Mouse (Mus musculus) cerebellum, adult 9-11 months (tissue): ENCODE measurements around the gene Lefty2.
A peak's percentile ranks its signal among the peaks of the same experiment; 100 is the strongest.
"Not testable (repeated sequence)": the region's sequence is repeated elsewhere in the genome, so short reads cannot be mapped to it uniquely, and the experiment has no call there.

Source experiments
- DNase-seq: peaks from one replicate; pipeline ENCODE4 v3.0.0; 2022

The Lefty2 gene

DNA sequence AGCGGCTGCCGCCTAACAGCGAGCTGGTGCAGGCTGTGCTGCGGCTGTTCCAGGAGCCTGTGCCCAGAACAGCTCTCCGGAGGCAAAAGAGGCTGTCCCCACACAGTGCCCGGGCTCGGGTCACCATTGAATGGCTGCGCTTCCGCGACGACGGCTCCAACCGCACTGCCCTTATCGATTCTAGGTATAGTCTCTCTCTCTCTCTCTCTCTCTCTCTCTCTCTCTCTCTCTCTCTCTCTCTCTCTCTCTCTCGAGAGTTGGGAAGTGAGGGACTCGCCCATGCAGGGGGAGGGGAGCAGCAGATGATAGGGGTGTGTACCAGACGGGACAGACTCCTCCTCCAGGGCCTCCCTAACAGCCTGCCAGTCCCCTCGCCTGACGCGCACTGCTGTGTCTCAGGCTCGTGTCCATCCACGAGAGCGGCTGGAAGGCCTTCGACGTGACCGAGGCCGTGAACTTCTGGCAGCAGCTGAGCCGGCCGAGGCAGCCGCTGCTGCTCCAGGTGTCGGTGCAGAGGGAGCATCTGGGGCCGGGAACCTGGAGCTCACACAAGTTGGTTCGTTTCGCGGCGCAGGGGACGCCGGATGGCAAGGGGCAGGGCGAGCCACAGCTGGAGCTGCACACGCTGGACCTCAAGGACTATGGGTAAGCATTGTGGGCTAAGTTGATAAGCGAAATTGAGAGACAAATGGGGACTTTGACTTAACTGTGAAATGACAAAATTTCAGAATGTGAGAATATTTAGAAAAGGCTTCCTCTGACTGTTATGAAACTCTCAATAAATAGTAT, 43.9 kb downstream of the Lefty2 start:
- not testable (repeated sequence) for DNase-seq

DNA sequence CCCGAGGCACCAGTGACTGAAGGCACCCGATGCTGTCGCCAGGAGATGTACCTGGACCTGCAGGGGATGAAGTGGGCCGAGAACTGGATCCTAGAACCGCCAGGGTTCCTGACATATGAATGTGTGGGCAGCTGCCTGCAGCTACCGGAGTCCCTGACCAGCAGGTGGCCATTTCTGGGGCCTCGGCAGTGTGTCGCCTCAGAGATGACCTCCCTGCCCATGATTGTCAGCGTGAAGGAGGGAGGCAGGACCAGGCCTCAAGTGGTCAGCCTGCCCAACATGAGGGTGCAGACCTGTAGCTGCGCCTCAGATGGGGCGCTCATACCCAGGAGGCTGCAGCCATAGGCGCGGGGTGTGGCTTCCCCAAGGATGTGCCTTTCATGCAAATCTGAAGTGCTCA, 44.7 kb downstream of the Lefty2 start:
- DNase-seq, result not testable (repeated sequence)

DNA sequence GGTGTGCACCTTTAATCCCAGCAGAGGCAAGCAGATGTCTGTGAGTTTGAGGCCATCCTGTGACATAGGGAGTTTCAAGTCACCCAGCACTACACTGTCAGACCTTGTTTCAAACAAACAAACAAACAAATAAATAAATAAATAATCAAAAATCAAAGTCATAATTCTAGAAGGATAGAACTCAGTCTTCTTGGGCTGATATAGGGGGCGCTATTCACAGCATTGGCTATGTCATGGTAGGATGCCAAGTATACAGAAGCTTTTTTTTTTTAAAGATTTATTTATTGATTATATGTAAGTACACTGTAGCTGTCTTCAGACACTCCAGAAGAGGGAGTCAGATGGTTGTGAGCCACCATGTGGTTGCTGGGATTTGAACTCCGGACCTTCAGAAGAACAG, 45.9 kb downstream of the Lefty2 start:
- not testable (repeated sequence) for DNase-seq

DNA sequence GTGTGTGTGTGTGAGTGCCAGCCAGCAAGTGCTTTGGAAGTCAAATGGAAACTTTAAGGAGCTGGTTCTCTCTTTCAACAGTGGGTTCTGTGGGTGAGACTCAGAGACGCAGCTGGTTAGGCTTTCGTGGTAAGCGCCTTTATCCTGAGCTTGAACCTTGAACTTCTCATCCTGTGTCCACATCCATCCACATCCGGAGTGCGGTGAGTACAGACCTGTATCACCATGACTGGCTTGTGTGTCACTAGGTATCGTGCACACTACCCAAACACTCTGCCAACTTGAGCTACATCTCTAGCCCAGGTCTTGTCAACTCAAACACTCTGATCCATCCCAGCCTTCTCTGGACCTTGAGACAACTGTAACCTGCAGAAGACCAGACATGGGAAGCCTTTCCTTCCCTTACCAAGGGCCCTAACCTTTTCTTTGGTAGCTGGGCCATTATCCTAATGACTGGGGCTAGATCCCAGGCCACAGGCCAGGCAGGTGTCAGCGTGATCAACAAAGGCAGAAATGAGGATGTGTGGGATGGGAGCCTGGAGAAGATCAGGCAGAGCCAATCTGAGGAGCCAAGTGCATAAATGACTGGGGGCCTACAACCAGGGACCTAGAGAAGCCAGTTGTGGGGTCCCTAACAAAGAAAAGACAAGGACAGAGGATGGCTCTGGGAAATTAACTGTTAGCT, 48.0 kb downstream of the Lefty2 start:
- DNase-seq, result no peak

DNA sequence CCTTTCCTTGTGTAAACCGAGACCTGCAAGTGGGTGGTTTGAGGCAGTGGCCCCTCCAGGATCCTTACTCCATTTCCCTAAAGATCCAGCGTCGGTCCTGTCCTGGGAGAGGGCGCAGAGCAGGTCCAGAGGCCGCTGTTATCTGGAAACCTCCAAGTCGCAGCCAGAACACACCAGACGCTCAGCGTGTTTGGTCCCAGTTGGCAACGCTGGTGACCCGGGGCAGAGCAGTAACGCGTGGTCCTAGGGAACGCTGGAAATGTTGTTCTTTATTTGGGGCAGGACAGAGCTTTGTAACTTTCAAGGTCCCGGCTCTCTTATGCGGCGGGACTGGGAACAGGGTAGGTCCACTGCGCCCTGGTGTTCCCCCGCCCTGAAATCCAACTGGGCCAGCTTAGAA, 48.8 kb downstream of the Lefty2 start:
- DNase-seq, result no peak

DNA sequence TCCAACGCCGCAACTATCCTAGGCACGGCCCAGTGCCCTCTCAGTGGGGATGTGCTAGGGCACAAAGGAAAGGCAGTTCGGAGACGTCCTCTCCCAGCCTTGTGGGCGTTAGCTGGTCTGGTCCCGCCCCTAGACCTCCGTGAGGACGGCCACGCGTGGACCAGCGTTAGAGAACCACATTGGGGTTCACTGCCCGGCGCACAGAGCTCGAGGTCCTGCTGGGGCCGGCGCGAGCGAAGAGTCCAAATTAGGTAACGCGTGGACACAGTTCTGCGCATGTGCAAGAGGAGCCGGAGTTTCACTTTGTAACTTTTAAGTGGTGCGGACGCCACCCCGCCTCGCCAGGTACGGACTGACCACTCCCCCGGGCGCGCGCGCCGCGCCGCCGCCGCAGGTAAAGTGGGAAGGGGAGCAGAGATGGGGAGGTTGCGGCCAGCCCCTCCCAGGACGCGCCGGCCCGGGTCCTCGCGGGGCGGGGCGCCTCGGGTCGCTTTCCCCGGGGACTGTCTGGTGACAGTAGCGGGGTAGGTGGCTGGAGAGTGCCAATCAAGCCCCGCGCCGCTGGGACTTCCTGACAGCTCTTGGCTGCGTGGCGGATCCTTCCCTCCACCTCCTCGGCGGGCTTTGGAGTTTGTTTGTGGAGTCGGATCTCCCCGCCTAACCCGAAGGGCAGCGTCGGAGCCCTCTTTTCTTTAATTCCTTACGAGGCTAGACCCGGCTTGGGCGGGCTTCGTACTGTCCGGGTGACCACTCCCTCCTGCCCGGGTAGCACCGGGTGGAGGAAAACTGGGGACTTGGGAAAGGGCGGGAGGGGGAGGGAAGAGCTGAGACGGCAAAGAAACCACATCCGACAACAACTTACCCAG, 49.5 kb downstream of the Lefty2 start, which contains the start of gene Tmem63a:
Tmem63a (plus strand) TSS at position 179 of the 866 bp plus-strand sequence.
- DNase-seq, result peak; percentile 11

DNA sequence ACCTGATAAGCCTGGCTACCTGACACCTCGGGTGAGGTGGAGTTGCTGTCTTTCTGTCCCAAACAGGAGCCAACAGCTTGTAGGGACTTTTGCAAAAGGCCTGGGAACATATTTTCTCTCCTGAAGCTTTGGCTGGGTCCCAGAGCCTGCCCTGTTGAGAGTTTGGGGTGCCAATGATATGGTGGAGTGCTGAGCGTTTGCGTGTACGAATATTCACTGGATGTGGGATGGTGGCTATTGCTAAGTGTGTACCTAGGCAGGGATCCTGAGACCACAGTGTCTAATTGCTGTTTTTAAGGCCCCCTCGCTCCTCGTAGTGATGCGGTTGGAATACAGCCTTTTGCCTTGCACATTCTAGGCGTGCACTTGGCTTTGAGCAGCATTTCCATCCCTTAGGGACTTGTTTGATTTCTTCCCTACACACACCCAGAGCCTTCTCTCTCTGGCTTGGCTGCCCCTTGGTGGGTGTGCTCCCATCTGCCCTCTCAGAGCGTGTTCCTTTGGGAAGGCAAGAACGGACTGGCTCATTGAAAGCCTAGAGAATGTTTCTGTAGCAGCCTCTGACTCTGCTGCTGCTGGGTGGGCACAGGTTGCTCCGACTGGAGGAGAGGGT, 50.2 kb downstream of the Lefty2 start:
- DNase-seq, result no peak

DNA sequence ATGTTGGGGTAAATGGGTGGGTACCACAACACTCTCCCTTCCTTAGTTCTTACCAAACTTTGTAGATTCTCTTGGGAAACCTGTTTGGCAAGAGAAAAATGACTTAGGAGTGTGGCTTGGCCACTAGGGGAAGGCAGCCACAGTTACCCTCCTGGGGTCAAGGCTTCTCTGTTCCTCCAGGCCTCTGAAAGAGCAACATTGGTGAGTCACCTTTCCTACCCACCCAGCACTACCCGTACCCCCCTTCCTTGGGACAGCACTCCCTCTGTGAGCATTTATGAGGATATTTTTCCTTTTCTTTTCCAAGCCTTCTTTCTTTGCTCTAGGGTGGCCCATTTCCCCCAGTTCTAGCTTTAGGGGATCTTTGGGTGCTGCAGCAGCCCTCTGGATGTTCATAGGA, 51.0 kb downstream of the Lefty2 start:
- DNase-seq, result no peak

DNA sequence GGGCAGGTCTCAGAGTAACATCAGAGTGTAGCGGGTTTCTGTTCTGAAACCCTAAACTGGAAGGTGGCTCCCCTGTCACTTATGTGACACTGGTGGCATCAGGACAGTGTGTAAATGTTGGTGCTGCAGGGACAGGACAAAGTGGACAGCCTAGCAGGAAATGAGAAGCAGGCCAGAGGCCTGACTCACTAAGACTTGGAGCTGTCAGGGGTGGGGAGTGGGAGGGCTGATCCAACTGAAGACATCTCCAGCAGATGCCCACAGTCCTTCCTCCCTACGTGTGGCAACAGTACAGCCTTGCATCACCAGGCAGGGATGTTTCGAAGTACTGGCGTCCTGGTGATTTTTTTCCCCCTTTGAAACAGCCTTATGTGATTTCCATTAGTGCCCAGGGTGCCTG, 51.6 kb downstream of the Lefty2 start:
- no peak for DNase-seq

DNA sequence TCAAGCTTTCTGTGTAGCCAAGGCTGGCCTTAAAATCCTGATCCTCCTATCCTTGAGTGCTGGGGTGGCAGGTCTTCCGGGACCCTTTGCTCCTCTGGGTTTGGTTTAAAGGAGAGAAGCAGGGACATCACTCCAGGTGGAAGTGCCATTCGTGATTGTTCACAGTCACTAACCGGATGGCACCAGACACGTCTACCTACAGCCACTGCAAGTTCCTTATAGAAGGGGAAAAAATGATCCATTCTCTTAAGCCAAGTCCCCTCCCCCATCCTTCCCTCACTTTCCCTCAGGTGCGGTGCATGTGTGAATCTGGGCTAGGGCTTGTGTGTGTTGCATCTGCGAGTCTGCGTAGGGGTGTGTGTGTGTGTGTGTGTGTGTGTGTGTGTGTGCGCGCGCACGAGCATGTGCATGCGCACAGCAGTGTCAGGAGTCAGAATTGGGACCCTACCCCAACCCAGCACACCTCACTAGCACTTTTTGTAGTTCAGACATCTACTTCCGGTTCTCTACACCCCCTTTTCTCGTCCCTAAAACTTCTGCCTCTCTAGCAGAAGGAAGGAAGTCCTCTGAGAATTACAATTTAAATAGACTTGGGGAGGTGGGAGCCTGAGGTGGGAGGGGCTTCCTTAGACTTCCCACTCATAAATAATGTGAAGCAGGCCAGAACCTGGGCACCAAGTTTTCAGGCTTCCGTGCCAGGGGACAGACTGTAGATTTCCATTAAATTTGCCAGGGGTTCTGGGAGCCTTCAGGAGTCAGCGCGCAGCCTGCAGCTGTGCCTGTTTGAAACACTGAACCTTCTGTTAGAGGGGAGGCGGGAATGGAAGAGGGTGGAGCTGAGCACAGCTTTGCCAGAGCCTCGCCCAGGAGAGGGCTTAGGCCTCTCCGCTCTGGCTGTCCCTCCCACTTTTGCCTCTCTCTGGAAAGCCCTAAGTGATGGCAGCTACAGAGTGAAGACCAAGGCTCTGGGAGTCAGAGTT, 52.4 kb downstream of the Lefty2 start:
- peak; percentile 20 for DNase-seq

DNA sequence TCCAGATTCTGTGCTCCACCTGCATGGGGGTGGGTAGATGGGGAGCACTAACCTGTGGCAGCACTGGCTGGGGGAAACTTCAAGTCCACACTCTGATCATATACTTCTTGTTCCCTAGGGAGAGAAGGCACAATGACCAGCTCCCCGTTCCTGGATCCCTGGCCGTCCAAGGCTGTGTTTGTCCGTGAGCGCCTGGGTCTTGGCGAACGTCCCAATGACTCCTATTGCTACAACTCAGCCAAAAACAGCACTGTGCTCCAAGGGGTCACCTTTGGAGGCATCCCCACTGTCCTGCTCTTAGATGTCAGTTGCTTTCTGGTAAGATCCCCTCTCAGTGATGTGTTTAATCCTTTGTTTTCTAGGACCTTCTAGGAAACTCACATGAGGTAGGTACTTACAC, 53.5 kb downstream of the Lefty2 start:
- DNase-seq, result no peak
